Mouse (Mus musculus) limb, embryonic 13.5 days (tissue): ENCODE measurements around the gene Mki67. TPM values are rescaled to one million over a fixed set of nuclear protein-coding genes. Genes with fewer than 3 reads are reported as not detected.
A peak's percentile ranks its signal among the peaks of the same experiment; 100 is the strongest.

Experiments used
- ATAC-seq: fragments of 200-750 bp; cut with Nextera tagmentation; 2 replicates; pipeline ENCODE4 v1.8.0; 2017; ENCODE audit warnings: low read depth, moderate number of reproducible peaks, moderate TSS enrichment; ENCODE audit not compliant: low FRiP score
- H3K27ac ChIP-seq: fragments of 300-500 bp; sonication (generic); 2 replicates; pipeline ENCODE4 v1.5.1; 2015; ENCODE audit warnings: inconsistent platforms, mild to moderate bottlenecking, moderate library complexity
- H3K27me3 ChIP-seq: fragments of 300-500 bp; sonication (generic); 2 replicates; pipeline ENCODE4 v1.6.1; 2015; ENCODE audit warnings: mild to moderate bottlenecking, inconsistent platforms
- H3K36me3 ChIP-seq: fragments of 300-500 bp; sonication (generic); 2 replicates; pipeline ENCODE4 v1.6.1; 2015; ENCODE audit warnings: inconsistent platforms, mild to moderate bottlenecking, moderate library complexity
- H3K4me1 ChIP-seq: fragments of 300-500 bp; sonication (generic); 2 replicates; pipeline ENCODE4 v1.6.1; 2015; ENCODE audit warnings: inconsistent platforms
- H3K4me2 ChIP-seq: fragments of 300-500 bp; sonication (generic); replicated peaks from 2 replicates; pipeline ENCODE4 v1.6.1; 2015; ENCODE audit warnings: inconsistent platforms, mild to moderate bottlenecking, moderate library complexity
- H3K4me3 ChIP-seq: fragments of 300-500 bp; sonication (generic); 2 replicates; pipeline ENCODE4 v1.5.1; 2015; ENCODE audit warnings: moderate library complexity, mild to moderate bottlenecking, inconsistent platforms
- H3K9ac ChIP-seq: fragments of 300-500 bp; sonication (generic); 2 replicates; pipeline ENCODE4 v1.6.1; 2015; ENCODE audit warnings: mild to moderate bottlenecking, inconsistent platforms
- H3K9me3 ChIP-seq: fragments of 300-500 bp; sonication (generic); 2 replicates; pipeline ENCODE4 v1.6.1; 2016; ENCODE audit warnings: inconsistent platforms
- WGBS: fragments of 180-500 bp; shearing (Covaris S2); methylation state at CpG from one replicate; pipeline ENCODE4 v1.1.7; 2015; 5-methylcytosine and 5-hydroxymethylcytosine counted together
- polyA plus RNA-seq: library from polyadenylated mRNA; unstranded; fragments of >200 nt; fragmentation: Nextera tagmentation; extraction: Ambion mirVana; gene quantifications from 2 replicates; pipeline ENCODE4 v1.2.1, GENCODE M21; 2015

The Mki67 gene
- polyA plus RNA-seq, 1 experiment from 2014 or later, result 38.5 TPM

GRCm38 (mm10) chr7:135735691-135736580 lies 19.8 kb upstream of the Mki67 start:
- peak overlapping the region; percentile 22 for H3K4me3 ChIP-seq
- no peaks in the 10 kb centered on the region for H3K36me3 ChIP-seq
- peak overlapping the region; percentile 17; the same call in 1 of the 2 replicates for H3K27ac ChIP-seq
- no peaks in the 10 kb centered on the region for H3K9me3 ChIP-seq
- H3K4me1 ChIP-seq, result peaks cover 12% of the 10 kb centered on the region
- no peaks in the 10 kb centered on the region for H3K27me3 ChIP-seq
- H3K4me2 ChIP-seq, result peak overlapping the region; percentile 55
- no peak overlapping the region for H3K9ac ChIP-seq
- peak; percentile 89 for ATAC-seq
- WGBS, result 17% methylated on average over 31 of the region's 31 CpGs

GRCm38 (mm10) chr7:135734911-135735646 lies 18.9 kb upstream of the Mki67 start:
- Histone ChIP-seq H3K4me3 (no peak overlapping the region), H3K36me3 (no peaks in the 10 kb centered on the region), H3K4me2 (peak overlapping the region; percentile 55), H3K4me1 (peaks cover 12% of the 10 kb centered on the region), H3K9me3 (no peaks in the 10 kb centered on the region), H3K27ac (no peak overlapping the region), H3K27me3 (no peaks in the 10 kb centered on the region), H3K9ac (no peak overlapping the region)
- peak; percentile 30; the same call in 1 of the 2 replicates for ATAC-seq
- 69% methylated on average over 9 of the region's 9 CpGs for WGBS

DNA sequence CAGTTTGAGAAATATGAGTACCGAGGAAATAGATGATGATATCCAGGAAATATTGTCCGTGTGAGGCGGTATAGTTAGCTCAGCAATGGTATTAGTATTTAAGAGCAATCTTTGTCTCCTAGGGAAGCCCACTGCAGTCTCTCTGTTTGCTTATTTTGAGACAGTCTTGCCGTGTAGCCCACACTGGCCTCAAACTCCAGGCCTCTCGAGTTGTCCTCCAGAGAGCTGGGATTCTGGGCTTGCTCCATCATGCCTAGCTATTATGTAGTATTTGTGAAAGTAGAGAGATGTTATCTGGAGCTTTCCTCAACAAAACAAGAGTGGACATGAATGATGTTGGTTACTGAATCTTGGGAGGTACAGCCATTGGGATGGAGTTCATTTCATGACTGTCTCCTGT lies 18.2 kb upstream of the Mki67 start:
- Histone ChIP-seq H3K9me3 (no peaks in the 10 kb centered on the region), H3K4me2 (no peak overlapping the region), H3K27ac (no peak overlapping the region), H3K9ac (no peak overlapping the region), H3K4me3 (no peak overlapping the region), H3K27me3 (no peaks in the 10 kb centered on the region), H3K4me1 (peaks cover 12% of the 10 kb centered on the region), H3K36me3 (no peaks in the 10 kb centered on the region)
- ATAC-seq, result no peak
- WGBS, result 90% methylated on average over 5 of the region's 5 CpGs

GRCm38 (mm10) chr7:135728038-135728437 lies 11.9 kb upstream of the Mki67 start:
- Histone ChIP-seq H3K9ac (no peak overlapping the region), H3K4me3 (no peak overlapping the region), H3K4me1 (no peaks in the 10 kb centered on the region), H3K36me3 (no peaks in the 10 kb centered on the region), H3K4me2 (no peak overlapping the region), H3K9me3 (no peaks in the 10 kb centered on the region), H3K27ac (no peak overlapping the region), H3K27me3 (no peaks in the 10 kb centered on the region)
- ATAC-seq, result no peak
- WGBS, result 81% methylated on average over 12 of the region's 12 CpGs

- Histone ChIP-seq H3K4me3 (no peak overlapping the region), H3K4me2 (no peak overlapping the region), H3K9ac (no peak overlapping the region), H3K4me1 (no peaks in the 10 kb centered on the region), H3K9me3 (no peaks in the 10 kb centered on the region), H3K36me3 (no peaks in the 10 kb centered on the region), H3K27me3 (no peaks in the 10 kb centered on the region), H3K27ac (no peak overlapping the region)
- ATAC-seq, result no peak
- 89% methylated on average over 1 of the region's 1 CpGs for WGBS
Observed at GRCm38 (mm10) chr7:135726707-135727106, 10.5 kb upstream of the Mki67 start.

DNA sequence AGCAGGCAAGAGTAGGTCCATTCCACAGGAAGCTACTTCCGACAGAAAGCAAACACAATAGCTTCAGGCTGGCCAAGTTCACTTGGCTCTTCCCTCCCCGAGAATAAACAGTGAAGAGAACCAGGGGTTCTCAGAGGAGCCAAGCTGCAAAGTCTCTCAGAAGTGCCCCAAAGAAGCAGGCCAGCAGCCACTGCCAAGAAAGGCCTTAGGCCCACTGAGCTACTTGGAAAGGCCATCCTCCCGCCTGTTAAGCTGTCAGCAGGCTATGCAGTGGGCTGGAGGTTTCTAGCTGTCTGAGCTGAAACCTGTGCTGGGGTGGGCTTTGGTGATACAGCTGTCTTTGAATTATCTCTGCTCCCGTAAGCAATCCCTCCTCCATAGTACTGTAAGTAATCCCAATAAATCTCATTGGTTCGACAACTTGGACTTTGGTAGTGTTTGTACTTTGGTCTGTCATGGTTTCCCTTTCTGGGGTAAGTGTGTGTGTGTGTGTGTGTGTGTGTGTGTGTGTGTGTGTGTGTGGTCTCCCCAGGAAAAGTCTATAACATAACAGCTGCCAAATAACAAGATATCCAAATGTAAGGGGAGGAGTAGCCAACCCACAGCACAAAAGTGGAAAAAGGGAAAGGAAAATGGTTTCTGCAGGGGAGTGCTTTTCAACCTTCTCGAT lies 7.6 kb upstream of the Mki67 start:
- H3K4me3 ChIP-seq, result no peak overlapping the region
- WGBS, result 68% methylated on average over 6 of the region's 6 CpGs

DNA sequence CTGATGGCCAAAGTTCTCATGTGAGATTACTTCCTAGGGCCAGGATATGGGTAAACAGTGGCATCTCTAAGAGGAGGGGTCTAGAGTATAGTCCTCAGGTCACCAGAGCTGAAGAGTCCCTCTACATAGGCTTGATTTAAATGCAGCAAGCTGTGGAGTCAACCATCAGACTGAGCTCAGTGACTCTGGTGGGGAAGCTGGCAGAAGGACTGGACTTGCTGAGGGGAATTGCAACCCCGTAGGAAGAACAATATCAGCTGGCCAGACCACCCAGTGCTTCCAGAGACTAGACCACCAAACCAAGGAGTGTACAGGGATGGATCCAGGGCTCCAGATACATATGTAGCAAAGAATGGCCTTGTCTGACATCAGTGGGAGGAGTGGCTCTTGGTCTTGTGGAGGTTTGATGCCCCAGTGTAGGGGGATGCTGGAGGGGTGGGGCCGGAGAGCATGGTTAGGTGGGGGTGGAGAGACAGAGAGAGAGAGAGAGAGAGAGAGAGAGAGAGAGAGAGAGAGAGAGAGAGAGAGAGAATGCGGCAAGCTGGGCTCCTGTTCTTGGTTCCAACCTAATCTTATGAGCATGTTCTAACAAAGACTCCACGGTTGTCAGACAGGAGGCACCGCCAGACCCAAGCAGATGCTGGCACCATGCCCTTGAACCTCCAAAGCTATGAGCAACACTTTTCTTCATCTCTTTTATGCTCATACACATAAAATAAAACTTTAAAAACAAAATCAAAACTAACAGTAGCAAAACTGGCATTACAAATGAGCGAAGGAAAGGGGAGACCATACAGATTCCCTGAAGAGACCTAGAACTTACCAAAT lies 6.1 kb upstream of the Mki67 start:
- Histone ChIP-seq H3K9ac (no peak overlapping the region), H3K4me2 (no peak overlapping the region), H3K36me3 (no peaks in the 10 kb centered on the region), H3K27me3 (no peaks in the 10 kb centered on the region), H3K4me3 (no peak overlapping the region), H3K4me1 (peaks cover 2% of the 10 kb centered on the region; the same call in 1 of the 2 replicates), H3K27ac (no peak overlapping the region), H3K9me3 (no peaks in the 10 kb centered on the region)
- no peak for ATAC-seq
- 74% methylated on average over 6 of the region's 6 CpGs for WGBS

More for the DNA sequence above, 7.6 kb upstream of the Mki67 start:
- H3K27ac ChIP-seq, result no peak overlapping the region
- no peaks in the 10 kb centered on the region for H3K36me3 ChIP-seq
- no peaks in the 10 kb centered on the region for H3K27me3 ChIP-seq
- H3K4me2 ChIP-seq, result no peak overlapping the region
- ATAC-seq, result no peak
- no peaks in the 10 kb centered on the region for H3K9me3 ChIP-seq
- H3K4me1 ChIP-seq, result no peaks in the 10 kb centered on the region
- H3K9ac ChIP-seq, result no peak overlapping the region

GRCm38 (mm10) chr7:135721436-135721992 lies 5.4 kb upstream of the Mki67 start:
- Histone ChIP-seq H3K4me2 (no peak overlapping the region), H3K36me3 (no peaks in the 10 kb centered on the region), H3K4me3 (no peak overlapping the region), H3K27me3 (no peaks in the 10 kb centered on the region), H3K9ac (no peak overlapping the region), H3K4me1 (peaks cover 7% of the 10 kb centered on the region), H3K9me3 (no peaks in the 10 kb centered on the region), H3K27ac (no peak overlapping the region)
- 55% methylated on average over 7 of the region's 7 CpGs for WGBS
- no peak for ATAC-seq

GRCm38 (mm10) chr7:135716968-135717557 lies 902 bp upstream of the Mki67 start:
- H3K27ac ChIP-seq, result no peak overlapping the region
- H3K4me2 ChIP-seq, result peak overlapping the region; percentile 68
- no peaks in the 10 kb centered on the region for H3K36me3 ChIP-seq
- 47% methylated on average over 7 of the region's 7 CpGs for WGBS
- H3K27me3 ChIP-seq, result no peaks in the 10 kb centered on the region
- ATAC-seq, result no peak
- no peaks in the 10 kb centered on the region for H3K9me3 ChIP-seq
- H3K9ac ChIP-seq, result peak overlapping the region; percentile 35; the same call in 1 of the 2 replicates
- H3K4me1 ChIP-seq, result peaks cover 31% of the 10 kb centered on the region
- H3K4me3 ChIP-seq, result peak overlapping the region; percentile 90

- Histone ChIP-seq H3K9me3 (no peaks in the 10 kb centered on the region), H3K4me3 (peak overlapping the region; percentile 90), H3K4me1 (peaks cover 31% of the 10 kb centered on the region), H3K27me3 (no peaks in the 10 kb centered on the region), H3K27ac (no peak overlapping the region), H3K36me3 (no peaks in the 10 kb centered on the region), H3K9ac (peak overlapping the region; percentile 90), H3K4me2 (peak overlapping the region; percentile 74)
- ATAC-seq, result peak; percentile 98
- under 1% methylated on average over 24 of the region's 28 CpGs for WGBS
Observed at GRCm38 (mm10) chr7:135716445-135716877, 300 bp upstream of the Mki67 start.

DNA sequence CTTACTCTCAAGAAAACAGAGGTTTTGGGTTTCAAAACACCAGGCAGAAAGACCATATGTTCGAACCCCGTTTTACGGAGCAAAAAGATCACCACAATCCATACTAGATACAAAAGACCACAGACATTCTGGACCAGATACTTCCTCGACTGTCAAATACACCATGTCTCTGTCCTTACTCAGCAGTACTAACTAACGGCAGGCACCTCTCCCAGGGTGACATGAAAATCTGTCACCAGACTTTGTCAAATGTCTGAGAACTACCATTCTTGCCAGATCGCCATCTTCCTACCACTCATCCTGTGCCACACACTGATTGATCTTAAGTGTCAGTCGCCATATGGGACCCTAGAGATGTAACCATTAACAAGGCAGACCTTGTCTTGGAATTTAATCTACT lies 995 bp downstream of the Mki67 start:
- peaks cover 34% of the 10 kb centered on the region for H3K4me1 ChIP-seq
- peak overlapping the region; percentile 74 for H3K4me2 ChIP-seq
- no peak for ATAC-seq
- H3K9me3 ChIP-seq, result no peaks in the 10 kb centered on the region
- H3K27me3 ChIP-seq, result no peaks in the 10 kb centered on the region
- 0 out of 2 replicates have a peak, but pooled peaks cover under 1% of the 10 kb centered on the region for H3K36me3 ChIP-seq
- peak overlapping the region; percentile 90 for H3K9ac ChIP-seq
- H3K27ac ChIP-seq, result no peak overlapping the region
- 2% methylated on average over 7 of the region's 7 CpGs for WGBS
- peak overlapping the region; percentile 90 for H3K4me3 ChIP-seq
